Mouse (Mus musculus): ENCODE results near the gene Olfr523. TPM values are rescaled to one million over a fixed set of nuclear protein-coding genes. Genes with fewer than 3 reads are reported as not detected.

Gene Olfr523
- total RNA-seq, 2 experiments from 2014 or later, result not detected

Other genes with a start within 250 kb of the Olfr523 start
- gene Utf1, start 229.4 kb upstream of the Olfr523 start, total RNA-seq (2021), result not detected
- not detected for gene 6430531B16Rik, start 194.5 kb upstream of the Olfr523 start, total RNA-seq (2021)
- gene Adam8, start 180.7 kb upstream of the Olfr523 start, total RNA-seq (2021), result 1 to 10 TPM; 1.9 to 6.9 TPM
- gene Zfp511, start 136.8 kb upstream of the Olfr523 start, total RNA-seq (2021), result 10 to 100 TPM; 16.3 to 23.5 TPM
- gene Tubgcp2, start 136.5 kb upstream of the Olfr523 start, total RNA-seq (2021), result 10 to 100 TPM; 18.5 to 22.8 TPM
- not detected for gene Msx3, start 124.1 kb upstream of the Olfr523 start, total RNA-seq (2021)
- gene Caly, start 90.7 kb upstream of the Olfr523 start, total RNA-seq (2021), result 1 to 10 TPM; 6.2 to 7.5 TPM
- gene Prap1, start 79.8 kb upstream of the Olfr523 start, total RNA-seq (2021), result not detected
- gene Fuom, start 70.8 kb upstream of the Olfr523 start, total RNA-seq (2021), result 10 to 100 TPM; 55.7 to 64.0 TPM
- 10 to 100 TPM; 15.1 to 16.8 TPM for gene Paox, start 57.4 kb upstream of the Olfr523 start, total RNA-seq (2021)
- gene Echs1, start 56.7 kb upstream of the Olfr523 start, total RNA-seq (2021), result 100 to 1,000 TPM; 472 to 511 TPM
- 10 to 100 TPM; 28.6 to 31.4 TPM for gene Mtg1, start 35.7 kb upstream of the Olfr523 start, total RNA-seq (2021)
- gene Sprn, start 18.3 kb upstream of the Olfr523 start, total RNA-seq (2021), result under 1 TPM; 0.58 to 0.80 TPM
- not detected for gene Olfr522, start 8.5 kb upstream of the Olfr523 start, total RNA-seq (2021)
- gene Olfr524, start 32.7 kb downstream of the Olfr523 start, total RNA-seq (2021), result not detected
- not detected for gene Cd163l1, start 45.0 kb downstream of the Olfr523 start, total RNA-seq (2021)
- not detected for gene 5830411N06Rik, start 74.1 kb downstream of the Olfr523 start, total RNA-seq (2021)
- not detected for gene Olfr525, start 147.6 kb downstream of the Olfr523 start, total RNA-seq (2021)
- gene Olfr527, start 160.8 kb downstream of the Olfr523 start, total RNA-seq (2021), result not detected
- not detected for gene Olfr60, start 188.5 kb downstream of the Olfr523 start, total RNA-seq (2021)
- gene Olfr530, start 203.1 kb downstream of the Olfr523 start, total RNA-seq (2021), result not detected
- not detected for gene Olfr531, start 229.7 kb downstream of the Olfr523 start, total RNA-seq (2021)
- not detected for gene Olfr532, start 248.4 kb downstream of the Olfr523 start, total RNA-seq (2021)